Mouse (Mus musculus) CD4-positive helper T cell, adult 2 months (primary cell): ENCODE results near the gene Myocd.

Source experiments
- DNase-seq: peaks from one replicate; pipeline ENCODE4 v3.0.0-alpha.2; 2012; ENCODE audit warnings: low read depth, missing footprints, low spot score

The Myocd gene

GRCm38 (mm10) chr11:65142838-65143417 is 126.9 kb downstream of the Myocd start:
- DNase-seq, result no peak

DNA sequence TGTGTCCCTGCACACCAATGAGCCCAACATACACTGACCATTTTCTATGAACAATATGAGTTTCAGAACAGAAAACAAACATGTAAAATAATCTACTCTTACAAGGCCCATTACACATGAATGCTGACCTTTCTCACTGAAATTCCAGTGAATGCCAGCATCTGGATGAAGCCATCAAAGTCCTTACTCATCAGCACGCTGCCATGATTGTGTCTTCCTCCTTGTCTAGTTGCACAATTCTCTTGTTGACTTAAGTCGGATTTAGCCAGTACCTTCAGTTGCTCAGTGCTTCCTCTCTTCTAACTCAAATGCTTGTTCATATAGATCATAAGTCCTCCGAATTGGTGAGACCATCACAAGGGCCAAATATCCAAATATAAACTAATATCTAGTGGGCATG is 130.8 kb downstream of the Myocd start:
- DNase-seq, result no peak

DNA sequence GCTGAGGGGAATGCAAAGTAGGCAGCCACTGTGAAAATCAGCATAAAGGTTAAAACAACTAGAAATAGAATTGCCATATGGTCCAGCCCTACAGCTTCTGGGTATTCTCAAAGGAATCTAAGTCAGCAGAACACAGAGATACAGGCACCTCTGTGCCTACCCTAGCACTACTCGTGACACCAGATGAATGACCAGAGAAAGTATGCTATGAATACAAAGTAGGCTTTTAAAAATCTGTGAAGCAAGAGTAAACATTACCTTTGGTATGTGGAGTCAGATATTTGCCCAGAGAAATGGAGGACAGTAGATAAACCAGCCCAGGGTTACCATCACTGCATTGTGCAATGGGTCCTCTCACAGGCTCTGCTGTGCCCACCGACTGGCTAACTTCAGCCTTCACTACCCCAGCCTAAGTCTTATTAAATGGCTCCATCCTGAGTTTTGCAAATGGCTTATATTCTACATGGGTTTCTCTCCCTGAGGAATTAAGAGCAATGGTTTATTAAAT is 132.6 kb downstream of the Myocd start:
- DNase-seq, result no peak

GRCm38 (mm10) chr11:65135251-65135739 is 134.5 kb downstream of the Myocd start:
- DNase-seq, result no peak

DNA sequence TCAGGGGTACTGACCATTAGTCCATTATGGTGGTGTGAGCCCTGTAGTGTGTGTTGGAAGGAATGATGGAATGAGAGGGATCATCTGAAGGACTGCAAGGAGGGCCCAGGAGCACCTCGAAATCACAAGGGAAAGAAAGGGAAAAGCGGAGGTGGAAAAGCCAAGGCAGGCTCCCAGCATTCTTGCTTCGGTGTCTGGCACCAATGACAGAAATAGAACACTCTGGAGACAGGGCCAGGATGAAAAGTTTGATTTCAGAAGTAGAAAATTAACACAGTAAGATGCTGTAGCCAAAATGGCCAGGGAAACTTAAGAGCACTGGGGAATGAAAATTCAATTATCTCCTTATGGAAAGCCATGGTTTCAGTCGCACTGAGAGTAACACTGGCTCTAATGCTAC is 136.1 kb downstream of the Myocd start:
- no peak for DNase-seq

DNA sequence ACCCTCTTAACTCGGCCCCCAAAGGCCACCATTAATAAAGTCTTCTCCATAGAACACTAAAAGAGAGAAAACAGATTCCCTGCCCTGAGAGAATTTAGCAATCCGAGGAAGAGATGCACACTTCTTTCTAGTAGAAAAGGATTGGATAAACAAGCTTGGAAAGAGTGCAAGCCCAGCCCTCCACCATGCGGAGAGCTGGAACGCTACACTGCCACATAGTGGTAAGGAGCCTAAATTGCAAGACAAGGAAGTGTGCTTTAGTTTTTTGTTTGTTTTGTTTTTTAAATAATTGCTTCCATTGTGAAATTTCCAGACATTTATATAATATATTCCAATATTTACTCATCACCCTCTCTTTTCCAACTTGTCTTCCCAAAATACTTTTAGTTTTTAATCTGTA is 140.7 kb downstream of the Myocd start:
- DNase-seq, result no peak

DNA sequence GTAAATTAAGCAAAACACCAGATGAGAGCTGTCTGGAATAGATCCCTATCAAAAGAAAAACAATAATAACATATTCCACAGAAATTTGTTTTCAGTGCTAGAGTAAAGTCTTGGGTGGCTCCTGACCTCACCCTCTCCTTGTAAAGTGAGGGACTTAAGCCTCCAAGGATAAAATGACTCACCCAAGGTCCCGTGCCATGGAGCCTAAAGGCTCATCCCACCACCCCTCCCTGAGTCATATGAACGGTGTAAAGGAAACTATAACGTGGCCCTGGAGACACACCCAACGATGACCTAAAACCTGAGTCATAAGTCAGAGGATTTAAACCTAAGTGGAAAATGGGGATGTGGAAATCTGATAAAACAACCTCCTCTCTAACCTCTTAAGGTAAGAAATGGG is 141.1 kb downstream of the Myocd start:
- no peak for DNase-seq

GRCm38 (mm10) chr11:65126566-65126965 is 143.2 kb downstream of the Myocd start:
- no peak for DNase-seq
